Mouse (Mus musculus): ENCODE measurements around the gene Kri1.
"Not testable (repeated sequence)": the region's sequence is repeated elsewhere in the genome, so short reads cannot be mapped to it uniquely, and the experiment has no call there.

Kri1 gene

DNA sequence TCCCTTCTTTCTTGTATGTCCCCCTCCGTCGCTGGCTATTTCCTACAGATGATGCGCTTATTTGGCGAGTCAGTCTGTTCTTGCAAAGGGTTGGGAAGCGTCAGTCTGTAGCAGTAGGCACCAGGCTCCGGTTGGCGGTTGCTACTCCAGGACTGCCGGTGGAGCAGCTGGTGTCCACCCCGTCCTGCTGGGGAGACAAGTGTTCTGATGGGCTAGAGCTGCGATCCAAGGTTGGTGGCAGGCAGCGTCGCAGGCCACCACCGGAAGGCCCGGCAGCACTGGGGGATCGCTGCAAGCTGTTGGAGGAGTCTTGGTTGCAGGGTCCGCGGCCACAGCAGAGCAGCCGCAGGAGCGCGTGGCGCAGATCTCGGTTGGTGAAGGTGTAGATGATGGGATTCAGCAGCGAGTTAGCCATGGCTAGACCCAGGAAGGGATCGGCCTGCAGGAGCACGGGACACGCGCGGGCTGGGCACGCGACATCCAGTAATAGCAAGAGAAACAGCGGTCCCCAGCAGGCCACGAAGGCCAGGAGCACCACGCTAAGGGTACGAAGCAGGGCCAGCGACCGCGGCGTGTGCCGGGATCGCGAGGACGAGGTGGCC is 43.8 kb downstream of the Kri1 start:
- peak; percentile 32 for DNase-seq (ENCODE audit: low read depth)

DNA sequence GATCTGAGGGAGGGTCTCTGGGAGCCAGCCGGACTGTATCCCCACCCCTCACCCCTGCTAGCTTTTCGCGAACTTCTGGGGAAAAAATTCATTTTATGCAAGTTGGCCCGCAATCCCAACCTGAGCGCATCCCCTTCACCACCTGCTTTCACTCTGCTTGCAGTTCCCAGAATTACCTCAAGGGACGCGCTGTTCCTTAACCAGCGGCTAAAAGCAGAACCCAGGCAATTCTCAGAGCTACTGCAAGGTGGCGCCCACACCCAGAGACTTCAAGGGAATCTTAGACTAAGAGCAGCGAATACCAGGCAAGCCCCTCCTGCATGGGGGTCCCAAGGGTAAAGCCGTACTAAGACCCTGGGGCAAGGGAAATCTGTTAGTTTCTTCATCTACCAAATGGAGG is 46.4 kb downstream of the Kri1 start:
- DNase-seq (ENCODE audit: low read depth), result peak; percentile 96

DNA sequence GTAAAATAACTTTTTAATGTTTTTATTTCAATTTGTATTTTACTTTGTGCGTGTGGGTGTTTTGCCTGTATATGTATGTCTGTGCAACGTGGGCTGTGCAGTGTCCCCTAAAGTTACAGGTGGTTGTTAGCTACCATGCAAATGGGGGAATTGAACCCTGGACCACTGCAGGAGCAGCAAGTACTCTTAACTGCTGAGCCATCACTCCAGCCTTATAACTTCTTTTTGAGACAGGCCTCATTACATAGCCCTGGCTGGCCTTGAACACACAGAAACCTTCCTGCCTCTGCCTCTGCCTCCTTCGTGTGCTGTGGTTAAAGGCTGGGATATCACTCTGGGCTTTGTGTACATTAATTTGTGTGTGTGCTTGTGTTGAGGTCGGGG is 48.3 kb downstream of the Kri1 start:
- no peak for DNase-seq (ENCODE audit: low read depth)

DNA sequence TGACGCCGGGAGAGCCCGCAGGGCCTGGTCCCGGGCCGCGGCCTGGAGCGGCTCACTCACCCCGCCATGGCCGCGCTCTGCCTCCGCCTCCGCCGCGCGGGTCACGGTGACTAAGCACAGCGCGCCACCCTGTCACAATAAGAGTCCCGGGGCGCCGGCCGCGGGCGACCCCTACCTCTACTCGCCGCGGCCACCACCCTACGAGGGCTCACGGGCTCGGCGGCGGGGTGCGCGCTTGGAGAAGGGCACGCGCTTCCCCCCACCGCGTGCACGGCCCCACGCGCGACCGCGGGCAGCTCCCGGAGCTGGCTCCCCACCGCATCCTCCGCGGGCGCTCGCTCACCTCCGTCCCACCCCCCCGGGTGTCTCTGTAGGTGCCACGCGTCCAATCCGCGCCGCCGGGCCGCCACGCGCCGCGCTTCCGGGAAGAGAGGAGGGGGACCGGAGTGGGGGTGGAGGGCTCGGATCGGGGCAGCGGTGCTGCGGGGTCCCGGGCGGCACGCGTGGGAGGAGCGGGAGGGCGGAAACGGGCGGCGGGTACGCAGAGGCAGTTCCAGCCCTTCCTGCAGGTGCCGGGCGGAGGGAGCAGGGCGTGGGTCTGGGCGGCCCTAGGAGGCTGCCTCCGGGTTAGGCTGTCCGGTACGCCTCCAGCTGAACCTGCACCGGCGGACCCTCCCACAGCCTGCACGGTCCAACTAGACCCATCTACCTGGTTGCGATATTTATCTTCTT is 48.9 kb downstream of the Kri1 start, which contains the start of gene Keap1:
Gene Keap1, minus strand, starts transcription at position 629 of the 732 bp plus-strand sequence.
- DNase-seq (ENCODE audit: low read depth), result peak; percentile 85

DNA sequence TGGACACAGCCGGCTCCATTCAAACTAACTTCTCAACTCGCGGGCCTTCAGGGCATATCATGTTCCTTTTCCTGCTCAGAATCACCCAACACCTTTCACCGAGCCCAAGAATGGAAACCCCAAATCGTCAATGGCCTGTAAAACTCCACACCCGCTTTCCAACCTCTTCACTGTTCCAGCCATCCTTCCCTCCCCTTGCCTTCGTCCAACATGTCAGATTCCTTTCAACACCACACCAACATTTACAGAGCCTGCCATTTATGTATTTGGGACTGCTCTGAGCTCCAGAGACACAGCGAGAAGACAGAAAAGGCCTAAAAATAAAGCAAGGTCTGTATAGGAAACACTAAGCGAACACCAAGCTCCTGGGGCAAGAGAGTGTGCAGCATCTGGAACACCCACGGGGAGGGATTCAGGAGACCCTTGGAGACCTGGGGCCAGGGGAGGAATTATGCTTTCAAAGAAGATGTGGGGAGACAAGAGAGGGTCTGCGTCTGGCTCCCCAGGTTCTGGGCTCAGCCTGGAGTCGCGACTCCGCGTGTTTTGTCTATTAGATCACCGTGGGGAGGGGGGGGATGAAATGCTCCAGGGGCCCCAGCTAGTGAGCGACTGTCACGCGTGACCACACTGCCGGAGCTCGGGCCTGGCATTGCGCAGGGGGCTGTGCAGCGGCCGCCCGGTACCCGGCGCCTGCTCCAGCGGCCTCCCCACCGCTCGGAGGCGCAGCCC is 49.6 kb downstream of the Kri1 start:
- DNase-seq (ENCODE audit: low read depth), result peak; percentile 40

DNA sequence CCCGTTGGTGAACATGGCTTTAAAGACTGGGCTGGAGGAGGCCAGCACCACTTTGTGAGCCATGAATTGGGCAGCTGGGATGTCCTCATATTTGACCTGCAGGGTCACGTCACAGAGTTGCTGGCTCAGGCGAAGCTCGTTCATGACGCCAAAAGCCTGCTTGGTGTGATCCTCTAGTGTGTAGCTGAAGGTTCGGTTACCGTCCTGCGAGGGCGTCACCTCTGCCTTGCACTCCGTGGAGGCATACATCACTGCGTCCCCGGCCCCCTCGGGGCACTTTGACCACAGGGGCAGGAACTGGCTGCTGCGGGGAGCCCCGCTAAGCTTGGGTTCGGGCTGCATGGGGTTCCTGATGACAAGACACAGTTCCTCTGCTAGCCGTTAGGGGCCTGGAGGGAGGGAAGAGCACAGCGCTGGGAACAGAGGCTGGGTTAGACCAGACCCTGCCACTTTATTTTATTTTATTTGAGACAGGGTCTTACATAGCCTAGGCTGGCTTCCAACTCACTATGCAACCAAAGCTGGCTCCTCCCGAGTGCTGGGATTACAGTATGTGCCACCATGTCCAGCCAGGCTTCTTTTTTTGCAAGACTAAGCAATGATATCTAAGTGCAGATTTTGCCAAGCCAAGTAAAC is 50.3 kb downstream of the Kri1 start:
- peak; percentile 59 for DNase-seq (ENCODE audit: low read depth)

DNA sequence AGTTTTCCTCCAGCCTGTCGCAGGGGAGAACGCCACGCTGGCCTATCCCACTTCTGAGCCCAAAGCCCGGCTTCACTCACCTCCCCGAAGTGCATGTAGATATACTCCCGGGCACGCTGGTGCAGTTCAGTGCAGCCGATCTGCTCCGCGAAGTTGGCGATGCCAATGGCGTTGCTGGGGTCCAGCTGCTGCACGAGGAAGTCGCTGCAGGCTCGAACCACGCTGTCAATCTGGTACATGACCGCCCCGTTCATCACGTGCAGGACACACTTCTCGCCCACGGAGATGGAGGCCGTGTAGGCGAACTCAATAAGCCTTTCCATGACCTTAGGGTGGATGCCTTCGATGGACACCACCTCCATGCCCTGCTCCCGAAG is 50.8 kb downstream of the Kri1 start:
- DNase-seq (ENCODE audit: low read depth), result no peak

DNA sequence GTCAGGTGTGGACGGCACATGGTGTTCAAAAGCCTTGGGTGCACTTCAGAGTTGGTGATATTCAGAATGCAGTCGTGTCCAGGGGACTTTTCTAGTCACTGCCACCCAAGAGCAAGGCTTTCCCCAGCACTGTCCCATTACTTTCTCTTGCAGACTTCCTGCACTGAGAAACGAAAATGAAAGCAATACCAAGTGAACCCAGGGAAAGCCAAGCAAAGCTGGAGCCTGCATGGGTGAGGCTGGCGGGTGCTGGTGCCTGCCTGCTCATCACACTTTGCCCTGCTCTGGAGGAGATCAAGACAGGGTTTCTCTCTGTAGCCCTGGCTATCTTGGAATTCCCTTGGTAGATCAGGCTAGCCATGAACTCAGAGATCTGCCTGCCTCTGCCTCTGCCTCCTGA is 52.4 kb downstream of the Kri1 start:
- peak; percentile 71 for DNase-seq (ENCODE audit: low read depth)

DNA sequence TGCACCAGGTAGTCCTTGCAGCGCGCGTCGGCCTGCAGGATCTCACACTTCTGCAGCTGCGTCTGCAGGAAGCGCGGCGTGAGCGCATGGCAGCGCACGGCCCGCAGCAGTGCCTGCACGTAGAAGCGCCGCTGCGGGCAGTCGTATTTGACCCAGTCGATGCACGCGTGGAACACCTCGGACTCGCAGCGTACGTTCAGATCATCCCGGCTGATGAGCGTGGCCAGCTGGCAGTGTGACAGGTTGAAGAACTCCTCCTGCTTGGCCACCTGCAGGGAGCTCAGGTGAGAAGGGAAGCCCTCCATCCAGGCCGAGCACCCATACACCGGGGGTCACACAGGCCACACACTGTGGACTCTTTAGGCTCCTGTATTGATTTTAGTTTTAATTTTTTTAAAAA is 54.0 kb downstream of the Kri1 start:
- DNase-seq (ENCODE audit: low read depth), result no peak

DNA sequence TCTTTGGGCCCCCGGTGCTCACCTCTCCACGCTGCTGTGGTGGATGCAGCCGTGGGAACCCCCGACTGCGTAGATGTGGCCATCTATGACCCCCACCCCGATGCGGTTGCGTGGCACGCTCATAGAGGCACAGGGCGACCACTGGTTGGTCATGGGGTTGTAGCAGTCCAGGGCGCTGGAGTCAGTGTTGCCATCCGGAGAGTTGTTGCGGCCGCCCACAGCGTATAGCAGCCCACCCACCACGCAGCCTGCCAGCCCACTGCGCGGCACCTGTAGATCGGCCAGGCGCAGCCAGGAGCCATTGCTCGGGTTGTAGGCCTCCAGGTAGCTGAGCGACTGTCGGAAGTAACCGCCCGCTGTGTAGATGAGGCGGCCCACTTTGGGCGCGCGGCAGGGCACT is 54.4 kb downstream of the Kri1 start:
- no peak for DNase-seq (ENCODE audit: low read depth)

DNA sequence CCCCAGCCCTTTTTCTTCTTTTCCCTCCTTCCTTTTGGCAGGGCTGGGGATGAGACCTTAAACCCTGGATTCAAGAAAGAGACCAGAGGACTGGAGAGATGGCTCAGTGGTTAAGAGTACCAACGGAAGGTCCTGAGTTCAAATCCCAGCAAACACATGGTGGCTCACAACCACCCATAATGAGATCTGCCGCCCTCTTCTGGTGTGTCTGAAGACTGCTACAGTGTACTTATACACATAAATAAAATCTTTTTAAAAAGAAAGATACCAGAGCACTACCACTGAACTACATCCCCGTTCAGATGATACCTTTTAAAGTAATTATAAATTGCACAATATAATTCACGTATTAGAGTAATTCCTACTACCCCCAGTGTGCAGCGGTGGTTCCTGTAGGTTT is 54.9 kb downstream of the Kri1 start:
- DNase-seq (ENCODE audit: low read depth), result no peak

DNA sequence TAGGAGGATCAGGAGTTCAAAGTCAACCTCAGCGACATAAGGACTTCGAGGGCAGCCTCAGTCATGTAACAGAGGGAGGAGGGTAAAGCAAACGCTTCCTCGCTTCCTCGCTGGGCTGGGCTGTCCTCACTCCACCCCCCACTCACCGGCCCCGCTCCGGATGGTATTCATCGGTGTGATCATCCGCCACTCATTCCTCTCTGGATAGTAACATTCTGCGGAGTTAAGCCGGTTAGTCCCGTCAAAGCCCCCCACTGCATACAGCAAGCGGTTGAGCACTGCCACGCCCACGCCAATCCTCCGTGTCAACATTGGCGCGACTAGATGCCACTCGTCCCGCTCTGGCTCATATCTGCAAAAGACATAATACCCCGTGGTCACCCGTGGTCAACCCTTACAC is 56.2 kb downstream of the Kri1 start:
- DNase-seq (ENCODE audit: low read depth), result no peak

DNA sequence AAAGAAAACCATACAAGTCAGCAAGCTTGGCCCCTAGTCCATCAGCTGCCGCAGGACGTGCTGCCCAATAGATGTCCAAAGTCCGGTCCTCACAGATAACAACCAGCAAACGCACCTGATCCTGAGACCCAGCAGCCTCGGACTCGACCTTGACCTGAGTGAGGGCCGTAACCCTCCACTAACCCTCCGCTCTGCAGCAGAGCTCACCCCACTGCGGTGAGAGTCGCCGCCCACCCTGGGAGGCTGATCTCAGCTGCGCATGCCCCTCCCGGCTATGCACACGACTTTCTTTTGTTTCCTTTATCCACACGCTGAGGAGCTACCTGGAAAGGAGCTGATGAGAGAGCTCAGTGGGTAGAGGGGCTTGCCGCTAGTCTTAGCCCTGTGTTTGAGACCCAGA is 60.4 kb downstream of the Kri1 start:
- DNase-seq (ENCODE audit: low read depth), result no peak

DNA sequence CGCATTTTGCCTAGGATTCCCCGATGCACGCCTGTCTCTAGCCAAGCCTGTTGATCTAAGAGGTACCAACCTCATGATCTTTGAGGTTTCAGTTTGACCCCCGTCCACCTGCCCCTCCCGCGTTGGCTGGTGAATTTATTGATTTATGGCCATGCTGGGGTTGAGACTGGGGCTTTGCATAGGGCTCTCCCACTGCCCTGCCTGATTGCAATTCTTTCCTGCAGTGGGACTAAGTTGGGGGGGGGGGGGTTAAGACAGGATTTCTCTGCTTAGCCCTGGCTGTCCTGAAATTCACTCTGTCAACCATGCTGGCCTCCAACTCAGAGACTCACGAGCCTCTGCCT is 62.4 kb downstream of the Kri1 start:
- DNase-seq (ENCODE audit: low read depth), result no peak

DNA sequence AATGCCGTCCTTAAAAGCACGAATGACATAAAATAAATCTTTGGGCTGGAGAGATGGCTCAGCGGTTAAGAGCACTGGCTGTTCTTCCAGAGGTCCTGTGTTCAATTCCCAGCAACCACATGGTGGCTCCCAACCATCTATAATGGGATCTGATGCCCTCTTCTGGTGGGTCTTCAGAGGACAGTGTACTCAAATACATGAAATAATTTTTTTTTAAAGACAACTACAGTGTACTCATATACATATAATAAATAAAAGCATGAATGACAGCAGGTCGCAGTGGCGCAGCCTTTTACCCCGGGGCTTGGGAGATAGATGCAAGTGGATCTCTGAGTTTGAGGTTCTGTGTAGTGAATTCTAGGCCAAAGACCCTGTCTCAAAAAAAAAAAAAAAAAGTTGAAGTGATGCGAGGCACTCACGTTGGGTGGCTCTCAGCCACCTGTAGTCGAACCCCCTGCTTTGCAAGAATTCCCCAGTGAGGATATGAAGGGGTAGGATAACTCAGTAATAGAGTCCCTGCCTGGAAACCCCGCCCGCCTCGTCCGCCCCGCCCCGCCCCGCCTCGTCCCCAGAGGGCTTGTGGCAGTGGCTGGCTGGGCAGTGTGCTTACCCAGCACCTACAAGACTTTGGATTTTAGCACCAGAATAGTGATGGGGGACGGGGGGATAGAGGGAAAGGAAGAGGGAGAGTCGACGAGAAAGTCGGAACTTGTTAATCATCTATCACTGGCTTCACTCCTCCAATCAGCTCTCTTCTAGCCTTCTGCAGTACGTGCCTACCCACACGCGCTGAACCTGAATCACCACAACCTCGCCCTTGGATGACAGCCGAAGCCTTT is 63.0 kb downstream of the Kri1 start:
- DNase-seq (ENCODE audit: low read depth), result peak; percentile 52

DNA sequence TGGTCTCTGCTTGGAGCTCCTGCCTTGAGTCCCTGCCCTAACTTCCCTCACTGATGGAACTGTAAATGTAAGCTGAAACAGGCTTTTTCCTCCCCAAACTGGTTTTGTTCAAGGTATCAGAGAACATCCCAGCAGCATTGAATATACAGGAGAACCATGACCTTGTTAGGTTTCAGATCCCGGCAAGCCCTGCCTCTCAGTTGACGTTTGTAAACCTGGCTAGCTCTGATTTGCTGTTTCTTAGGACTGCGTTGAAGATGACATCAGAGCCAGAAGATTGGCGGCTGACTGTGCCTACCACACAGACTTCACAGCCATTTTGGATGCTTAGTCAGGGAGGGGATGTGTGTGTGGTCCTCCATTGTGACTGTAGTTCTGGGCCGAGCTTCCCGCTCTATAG is 63.9 kb downstream of the Kri1 start:
- DNase-seq (ENCODE audit: low read depth), result no peak

DNA sequence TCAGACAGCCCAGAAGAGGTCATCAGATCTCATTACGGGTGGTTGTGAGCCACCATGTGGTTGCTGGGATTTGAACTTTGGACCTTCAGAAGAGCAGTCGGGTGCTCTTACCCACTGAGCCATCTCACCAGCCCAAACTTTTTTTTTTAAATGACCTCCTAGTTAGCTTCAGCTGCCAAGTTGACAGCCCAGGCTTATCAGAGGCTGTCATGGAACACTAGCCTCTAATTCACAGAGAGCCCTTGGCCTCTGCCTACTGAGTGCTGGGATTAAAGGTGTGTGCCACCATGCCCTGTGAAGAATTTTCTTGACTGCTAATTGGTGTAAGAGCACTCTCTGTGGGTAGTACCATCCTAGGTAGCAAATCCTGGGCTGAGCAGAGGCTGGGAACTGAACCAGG is 64.3 kb downstream of the Kri1 start:
- not testable (repeated sequence) for DNase-seq (ENCODE audit: low read depth)

All from naive thymus-derived CD4-positive, alpha-beta T cell, adult 2 months (primary cell).